Mouse (Mus musculus): Measurements from ENCODE around the gene Sestd1. TPM values are rescaled to one million over a fixed set of nuclear protein-coding genes. Genes with fewer than 3 reads are reported as not detected.

Gene Sestd1
- polyA plus RNA-seq, 1 experiment = 19.1 TPM

DNA sequence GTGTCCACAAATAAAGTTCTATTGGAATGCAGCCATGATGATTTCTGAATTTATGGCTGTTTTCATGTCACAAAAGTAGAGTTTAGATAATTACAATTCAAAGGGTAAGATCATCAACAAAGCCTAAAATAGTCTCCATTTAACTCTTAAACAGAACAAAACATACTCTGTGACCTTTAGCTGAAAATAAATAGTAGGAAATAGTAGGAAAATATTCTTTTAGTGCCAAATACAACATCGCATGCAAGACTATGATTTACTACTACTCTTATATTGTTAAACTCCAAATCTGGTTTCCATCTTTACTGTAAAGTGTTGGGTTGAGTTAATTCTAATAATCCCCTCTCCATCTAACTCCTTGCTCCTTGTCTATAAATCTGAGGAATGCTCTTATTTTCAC, 147.0 kb downstream of the Sestd1 start:
- DNase-seq (ENCODE audit: low spot score) = no peak

Other genes starting within 250 kb of the Sestd1 start
- gene Ccdc141, start 110.0 kb downstream of the Sestd1 start, polyA plus RNA-seq (2012; rRNA removed) = 5.1 and 5.4 TPM in 2 replicates

Measured in urinary bladder, adult 2 months (tissue).